Mouse (Mus musculus): Measurements from ENCODE around the gene Slain1. TPM values are rescaled to one million over a fixed set of nuclear protein-coding genes. Genes with fewer than 3 reads are reported as not detected.

The Slain1 gene
- polyA plus RNA-seq, 1 experiment, result 5.0 TPM

- WGBS, result 46% methylated on average over 5 of the region's 5 CpGs
- Histone ChIP-seq H3K4me3 (replicated peaks; ENCODE audit: extremely low read depth, low read depth, low read length) (no peak overlapping the region), H3K4me1 (ENCODE audit: control insufficient read depth, insufficient read depth, low read length) (peaks cover 5% of the 10 kb centered on the region)
- DNase-seq, result no peak
- TF ChIP-seq CTCF (IDR thresholded peaks at IDR 0.05; ENCODE audit: insufficient read depth, low read length) (peak; percentile 32), POLR2A (IDR thresholded peaks at IDR 0.05; ENCODE audit: borderline replicate concordance, extremely low read depth, low read depth, low read length) (no peak)
Observed at GRCm38 (mm10) chr14:103717516-103717915, 67.5 kb downstream of the Slain1 start.

GRCm38 (mm10) chr14:103717979-103718378 lies 68.0 kb downstream of the Slain1 start:
- WGBS, result 64% methylated on average over 5 of the region's 5 CpGs
- TF ChIP-seq POLR2A (IDR thresholded peaks at IDR 0.05; ENCODE audit: borderline replicate concordance, extremely low read depth, low read depth, low read length), result no peak
- Histone ChIP-seq H3K4me1 (ENCODE audit: control insufficient read depth, insufficient read depth, low read length) (peaks cover 5% of the 10 kb centered on the region), H3K4me3 (replicated peaks; ENCODE audit: extremely low read depth, low read depth, low read length) (no peak overlapping the region)
- DNase-seq, result no peak

- no peak overlapping the region for H3K4me3 ChIP-seq (replicated peaks; ENCODE audit: extremely low read depth, low read depth, low read length)
- peaks cover 5% of the 10 kb centered on the region for H3K4me1 ChIP-seq (ENCODE audit: control insufficient read depth, insufficient read depth, low read length)
- no peak for TF ChIP-seq CTCF (IDR thresholded peaks at IDR 0.05; ENCODE audit: insufficient read depth, low read length)
- no peak for TF ChIP-seq POLR2A (IDR thresholded peaks at IDR 0.05; ENCODE audit: borderline replicate concordance, extremely low read depth, low read depth, low read length)
- WGBS, result 31% methylated on average over 5 of the region's 5 CpGs
- no peak for DNase-seq
Observed at GRCm38 (mm10) chr14:103718393-103718792, 68.4 kb downstream of the Slain1 start.

- peaks cover 5% of the 10 kb centered on the region for H3K4me1 ChIP-seq (ENCODE audit: control insufficient read depth, insufficient read depth, low read length)
- 11% methylated on average over 15 of the region's 15 CpGs for WGBS
- H3K4me3 ChIP-seq (replicated peaks; ENCODE audit: extremely low read depth, low read depth, low read length), result peak overlapping the region; percentile 48
- TF ChIP-seq CTCF (IDR thresholded peaks at IDR 0.05; ENCODE audit: insufficient read depth, low read length) (peak; percentile 76), POLR2A (IDR thresholded peaks at IDR 0.05; ENCODE audit: borderline replicate concordance, extremely low read depth, low read depth, low read length) (no peak)
- DNase-seq, result peak; percentile 76
Observed at GRCm38 (mm10) chr14:103718836-103719575, 69.0 kb downstream of the Slain1 start.

GRCm38 (mm10) chr14:103720163-103720562 lies 70.1 kb downstream of the Slain1 start:
- 91% methylated on average over 7 of the region's 7 CpGs for WGBS
- H3K4me1 ChIP-seq (ENCODE audit: control insufficient read depth, insufficient read depth, low read length), result peaks cover 5% of the 10 kb centered on the region
- no peak for DNase-seq
- H3K4me3 ChIP-seq (replicated peaks; ENCODE audit: extremely low read depth, low read depth, low read length), result no peak overlapping the region
- TF ChIP-seq POLR2A (IDR thresholded peaks at IDR 0.05; ENCODE audit: borderline replicate concordance, extremely low read depth, low read depth, low read length), result no peak
- no peak for TF ChIP-seq CTCF (IDR thresholded peaks at IDR 0.05; ENCODE audit: insufficient read depth, low read length)

- peak; percentile 17 for DNase-seq
- TF ChIP-seq POLR2A (IDR thresholded peaks at IDR 0.05; ENCODE audit: borderline replicate concordance, extremely low read depth, low read depth, low read length) (no peak), CTCF (IDR thresholded peaks at IDR 0.05; ENCODE audit: insufficient read depth, low read length) (peak; percentile 58)
- 57% methylated on average over 13 of the region's 13 CpGs for WGBS
- Histone ChIP-seq H3K4me1 (ENCODE audit: control insufficient read depth, insufficient read depth, low read length) (peaks cover 5% of the 10 kb centered on the region), H3K4me3 (replicated peaks; ENCODE audit: extremely low read depth, low read depth, low read length) (no peak overlapping the region)
Observed at GRCm38 (mm10) chr14:103720637-103721355, 70.8 kb downstream of the Slain1 start.

GRCm38 (mm10) chr14:103723314-103723713 lies 73.3 kb downstream of the Slain1 start:
- 90% methylated on average over 9 of the region's 9 CpGs for WGBS
- peaks cover 5% of the 10 kb centered on the region for H3K4me1 ChIP-seq (ENCODE audit: control insufficient read depth, insufficient read depth, low read length)
- DNase-seq, result no peak

GRCm38 (mm10) chr14:103723841-103724240 lies 73.8 kb downstream of the Slain1 start:
- whole genome bisulfite sequencing, result 75% methylated on average over 4 of the region's 4 CpGs
- DNase-seq, result no peak
- TF ChIP-seq POLR2A (IDR thresholded peaks at IDR 0.05; ENCODE audit: borderline replicate concordance, extremely low read depth, low read depth, low read length), result no peak
- TF ChIP-seq CTCF (IDR thresholded peaks at IDR 0.05; ENCODE audit: insufficient read depth, low read length), result no peak
- H3K4me1 ChIP-seq (ENCODE audit: control insufficient read depth, insufficient read depth, low read length), result peaks cover 5% of the 10 kb centered on the region; the same call in 1 of the 2 replicates
- no peak overlapping the region for H3K4me3 ChIP-seq (replicated peaks; ENCODE audit: extremely low read depth, low read depth, low read length)

More at GRCm38 (mm10) chr14:103723314-103723713, 73.3 kb downstream of the Slain1 start:
- TF ChIP-seq POLR2A (IDR thresholded peaks at IDR 0.05; ENCODE audit: borderline replicate concordance, extremely low read depth, low read depth, low read length) (no peak), CTCF (IDR thresholded peaks at IDR 0.05; ENCODE audit: insufficient read depth, low read length) (no peak)
- H3K4me3 ChIP-seq (replicated peaks; ENCODE audit: extremely low read depth, low read depth, low read length), result no peak overlapping the region

- no peak for TF ChIP-seq CTCF (IDR thresholded peaks at IDR 0.05; ENCODE audit: insufficient read depth, low read length)
- no peak for TF ChIP-seq POLR2A (IDR thresholded peaks at IDR 0.05; ENCODE audit: borderline replicate concordance, extremely low read depth, low read depth, low read length)
- H3K4me3 ChIP-seq (replicated peaks; ENCODE audit: extremely low read depth, low read depth, low read length), result no peak overlapping the region
- DNase-seq, result no peak
- no peaks in the 10 kb centered on the region for H3K4me1 ChIP-seq (ENCODE audit: control insufficient read depth, insufficient read depth, low read length)
- WGBS, result 87% methylated on average over 8 of the region's 8 CpGs
Observed at GRCm38 (mm10) chr14:103728506-103728905, 78.5 kb downstream of the Slain1 start.

Data from lung, adult 2 months (tissue).